Mouse (Mus musculus): ENCODE data around the gene Atp6v1b1. TPM values are rescaled to one million over a fixed set of nuclear protein-coding genes. Genes with fewer than 3 reads are reported as not detected.

Atp6v1b1 gene
- polyA plus RNA-seq, 1 experiment = not detected

DNA sequence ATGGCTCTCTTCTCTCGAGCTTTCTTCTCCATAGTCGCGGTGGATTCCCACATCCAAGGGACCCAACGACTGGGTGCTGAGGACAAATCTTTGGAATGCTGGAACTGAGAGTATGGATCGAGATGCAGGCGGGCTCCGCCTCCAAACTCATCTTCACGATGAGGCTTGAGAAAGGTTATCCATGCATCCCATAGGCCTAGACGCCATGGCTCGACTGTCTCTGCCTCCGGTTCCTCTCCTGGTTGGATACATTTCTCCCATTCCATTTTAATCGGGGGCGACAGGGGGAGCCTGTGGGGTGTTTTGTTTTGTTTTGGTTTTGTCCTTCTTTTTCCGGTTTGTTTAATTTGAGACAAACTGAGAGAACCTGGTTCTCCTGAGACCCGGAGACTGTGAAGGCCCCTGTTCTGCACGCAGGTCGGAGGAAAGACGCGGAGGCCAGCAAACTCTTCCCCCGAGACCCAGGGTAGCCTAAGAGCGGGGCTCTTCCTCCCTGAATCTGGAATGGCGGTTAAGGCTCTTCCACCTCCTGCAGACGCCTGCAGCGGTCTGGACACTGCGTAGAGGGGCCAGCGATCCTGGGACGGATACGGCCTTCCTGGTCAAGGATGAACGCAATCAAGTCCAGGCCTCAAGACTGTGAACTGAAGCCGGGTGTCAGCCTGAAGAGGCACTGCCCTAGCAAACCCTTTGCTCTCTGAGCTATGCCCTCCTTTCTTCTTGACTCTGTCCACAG is 27.2 kb upstream of the Atp6v1b1 start:
- no peaks in the 10 kb centered on the region for H3K4me1 ChIP-seq (ENCODE audit: control insufficient read depth, insufficient read depth, low read length)

DNA sequence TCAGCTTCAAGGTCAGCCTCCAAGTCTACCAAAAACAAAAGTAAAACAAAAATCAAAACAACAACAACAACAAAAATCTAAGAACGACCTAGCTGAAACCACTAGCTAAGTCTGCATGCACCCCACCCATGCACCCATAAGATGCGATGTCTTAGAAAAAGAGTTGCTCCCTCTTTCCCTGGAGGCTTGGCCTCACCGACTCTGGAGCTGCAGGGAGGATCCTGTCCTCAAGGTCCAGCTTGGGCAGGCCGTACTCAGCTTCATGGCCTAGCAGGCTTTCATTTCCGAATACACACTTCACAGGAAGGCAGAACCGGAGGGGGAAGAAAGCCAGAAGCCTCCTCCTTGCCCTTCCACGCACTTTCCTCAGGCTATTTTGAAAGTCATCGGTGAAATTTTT is 25.8 kb upstream of the Atp6v1b1 start:
- no peak overlapping the region for H3K27ac ChIP-seq (ENCODE audit: insufficient read depth, low read depth, low read length)
- no peaks in the 10 kb centered on the region for H3K4me1 ChIP-seq (ENCODE audit: control insufficient read depth, insufficient read depth, low read length)
- TF ChIP-seq CTCF (IDR thresholded peaks at IDR 0.05; ENCODE audit: low read depth, low read length) (no peak), POLR2A (IDR thresholded peaks at IDR 0.05; ENCODE audit: borderline replicate concordance, low read depth, low read length) (no peak)
- H3K4me3 ChIP-seq (ENCODE audit: insufficient read depth, low read length) = no peak overlapping the region

More for the DNA sequence above, 27.2 kb upstream of the Atp6v1b1 start:
- TF ChIP-seq CTCF (IDR thresholded peaks at IDR 0.05; ENCODE audit: low read depth, low read length) = no peak
- H3K4me3 ChIP-seq (ENCODE audit: insufficient read depth, low read length) = no peak overlapping the region
- no peak overlapping the region for H3K27ac ChIP-seq (ENCODE audit: insufficient read depth, low read depth, low read length)

DNA sequence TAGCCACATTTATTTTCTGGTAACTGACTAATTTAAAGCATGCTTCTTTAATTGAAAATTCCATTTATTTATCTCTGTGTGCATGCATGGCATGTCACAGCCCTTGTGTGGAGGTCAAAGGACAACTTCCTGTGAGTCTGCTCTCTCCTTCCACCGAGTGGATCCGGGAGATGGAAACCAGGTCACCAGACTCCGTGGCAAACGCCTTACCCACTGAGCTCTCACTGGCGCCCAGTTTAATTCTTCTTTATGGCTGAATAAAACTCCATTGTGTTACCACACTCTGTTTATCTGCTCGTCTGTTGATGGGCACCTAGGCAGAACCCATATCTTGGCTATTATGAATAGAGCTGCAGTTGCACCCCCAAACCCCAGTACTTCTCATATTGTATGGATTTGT is 20.3 kb upstream of the Atp6v1b1 start:
- TF ChIP-seq POLR2A (IDR thresholded peaks at IDR 0.05; ENCODE audit: borderline replicate concordance, low read depth, low read length) = no peak
- TF ChIP-seq CTCF (IDR thresholded peaks at IDR 0.05; ENCODE audit: low read depth, low read length) = no peak
- peaks cover 2% of the 10 kb centered on the region for H3K4me1 ChIP-seq (ENCODE audit: control insufficient read depth, insufficient read depth, low read length)
- no peak overlapping the region for H3K4me3 ChIP-seq (ENCODE audit: insufficient read depth, low read length)
- H3K27ac ChIP-seq (ENCODE audit: insufficient read depth, low read depth, low read length) = no peak overlapping the region

DNA sequence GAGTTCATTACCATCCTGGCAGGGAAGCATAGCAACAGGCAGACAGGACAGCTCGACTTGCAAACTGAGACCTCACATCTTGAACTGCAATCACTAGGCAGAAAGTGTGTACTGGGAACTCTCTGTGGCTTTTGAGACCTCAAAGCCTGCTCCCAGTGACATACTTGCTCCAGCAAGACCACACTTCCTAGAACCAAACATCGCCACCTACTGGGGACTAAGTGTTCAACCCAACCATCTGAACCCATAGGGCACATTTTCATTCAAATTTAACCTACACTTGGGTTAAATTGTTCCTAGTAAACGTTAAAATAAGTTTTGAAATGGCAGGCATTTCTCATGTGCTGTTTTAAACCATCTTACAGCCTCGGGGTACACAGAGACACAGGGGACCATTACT is 15.6 kb upstream of the Atp6v1b1 start:
- TF ChIP-seq POLR2A (IDR thresholded peaks at IDR 0.05; ENCODE audit: borderline replicate concordance, low read depth, low read length) (no peak), CTCF (IDR thresholded peaks at IDR 0.05; ENCODE audit: low read depth, low read length) (no peak)
- H3K4me3 ChIP-seq (ENCODE audit: insufficient read depth, low read length) = no peak overlapping the region
- no peak overlapping the region for H3K27ac ChIP-seq (ENCODE audit: insufficient read depth, low read depth, low read length)
- peaks cover 2% of the 10 kb centered on the region for H3K4me1 ChIP-seq (ENCODE audit: control insufficient read depth, insufficient read depth, low read length)

DNA sequence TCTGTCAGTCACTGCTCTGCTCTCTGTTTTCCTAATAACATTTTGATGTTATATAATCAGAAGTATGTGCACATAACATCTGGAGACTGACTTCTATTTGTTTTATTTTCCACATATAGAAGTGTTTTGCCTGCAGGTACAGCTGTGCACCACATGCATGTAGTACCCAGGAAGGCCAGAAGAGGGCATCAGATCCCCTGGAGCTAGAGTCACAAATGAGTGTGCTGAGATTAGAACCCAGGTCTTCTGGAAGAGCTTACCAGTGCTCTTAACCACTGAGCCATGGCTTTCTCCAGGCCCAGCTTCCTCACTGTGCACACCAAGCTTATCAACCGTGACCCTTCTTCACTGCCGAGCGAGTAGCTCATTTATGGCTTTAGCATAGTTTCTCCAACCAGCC is 14.3 kb upstream of the Atp6v1b1 start:
- H3K4me3 ChIP-seq (ENCODE audit: insufficient read depth, low read length) = no peak overlapping the region
- no peak overlapping the region for H3K27ac ChIP-seq (ENCODE audit: insufficient read depth, low read depth, low read length)
- H3K4me1 ChIP-seq (ENCODE audit: control insufficient read depth, insufficient read depth, low read length) = no peaks in the 10 kb centered on the region
- TF ChIP-seq POLR2A (IDR thresholded peaks at IDR 0.05; ENCODE audit: borderline replicate concordance, low read depth, low read length) (no peak), CTCF (IDR thresholded peaks at IDR 0.05; ENCODE audit: low read depth, low read length) (peak; percentile 69)

DNA sequence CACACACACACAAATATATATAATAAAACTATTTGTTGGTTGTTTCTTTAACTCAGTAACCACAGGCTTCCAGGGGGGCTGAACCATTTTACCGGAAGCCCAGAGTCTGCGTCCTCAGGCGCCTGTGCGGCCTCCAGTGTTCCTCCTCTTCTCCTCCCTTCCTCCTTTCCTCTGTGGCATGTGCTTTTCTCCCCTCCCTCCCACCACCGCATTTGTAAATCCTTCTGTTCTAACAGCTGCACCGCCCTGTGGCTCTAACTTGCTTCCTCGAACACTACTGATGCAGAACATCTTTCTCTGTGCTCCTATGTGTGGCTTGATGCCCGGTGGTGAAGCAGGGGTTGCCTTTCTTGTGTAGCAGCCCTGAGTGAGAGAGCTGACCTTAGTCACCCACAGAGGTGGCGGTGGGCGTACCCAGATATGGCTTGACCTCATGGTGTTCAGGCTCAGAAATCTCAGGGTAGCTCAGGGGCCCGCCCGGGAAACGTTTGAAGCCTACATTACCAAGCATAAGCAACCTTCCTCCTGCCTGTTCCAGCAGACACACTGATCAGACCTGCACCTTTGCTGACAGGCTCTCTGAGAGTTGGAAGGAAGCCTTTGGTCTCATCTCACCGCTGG is 13.3 kb upstream of the Atp6v1b1 start:
- no peak overlapping the region for H3K4me3 ChIP-seq (ENCODE audit: insufficient read depth, low read length)
- H3K4me1 ChIP-seq (ENCODE audit: control insufficient read depth, insufficient read depth, low read length) = no peaks in the 10 kb centered on the region
- no peak overlapping the region for H3K27ac ChIP-seq (ENCODE audit: insufficient read depth, low read depth, low read length)
- no peak for TF ChIP-seq POLR2A (IDR thresholded peaks at IDR 0.05; ENCODE audit: borderline replicate concordance, low read depth, low read length)
- TF ChIP-seq CTCF (IDR thresholded peaks at IDR 0.05; ENCODE audit: low read depth, low read length) = no peak

DNA sequence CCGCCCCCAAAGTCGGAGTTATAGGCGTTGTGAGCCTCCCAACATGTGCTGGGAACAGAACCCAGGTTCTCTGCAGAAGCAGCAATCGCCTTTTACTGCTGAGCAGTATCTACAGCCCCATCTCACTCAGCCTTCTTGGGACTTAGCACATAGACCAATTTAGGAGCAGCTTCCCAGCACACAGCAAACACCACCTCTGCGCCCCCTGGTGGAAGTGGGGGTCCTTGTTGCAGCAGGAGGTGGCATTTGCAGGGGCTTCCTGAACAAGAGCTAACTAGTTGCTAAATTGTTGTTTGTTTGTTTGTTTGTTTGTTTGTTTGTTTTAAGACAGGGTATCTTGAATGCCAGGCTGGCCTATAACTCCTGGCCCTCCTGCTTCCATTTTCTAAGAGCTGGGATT is 11.7 kb upstream of the Atp6v1b1 start:
- no peaks in the 10 kb centered on the region for H3K4me1 ChIP-seq (ENCODE audit: control insufficient read depth, insufficient read depth, low read length)
- H3K4me3 ChIP-seq (ENCODE audit: insufficient read depth, low read length) = no peak overlapping the region
- no peak for TF ChIP-seq POLR2A (IDR thresholded peaks at IDR 0.05; ENCODE audit: borderline replicate concordance, low read depth, low read length)
- peak; percentile 73 for TF ChIP-seq CTCF (IDR thresholded peaks at IDR 0.05; ENCODE audit: low read depth, low read length)
- H3K27ac ChIP-seq (ENCODE audit: insufficient read depth, low read depth, low read length) = no peak overlapping the region

DNA sequence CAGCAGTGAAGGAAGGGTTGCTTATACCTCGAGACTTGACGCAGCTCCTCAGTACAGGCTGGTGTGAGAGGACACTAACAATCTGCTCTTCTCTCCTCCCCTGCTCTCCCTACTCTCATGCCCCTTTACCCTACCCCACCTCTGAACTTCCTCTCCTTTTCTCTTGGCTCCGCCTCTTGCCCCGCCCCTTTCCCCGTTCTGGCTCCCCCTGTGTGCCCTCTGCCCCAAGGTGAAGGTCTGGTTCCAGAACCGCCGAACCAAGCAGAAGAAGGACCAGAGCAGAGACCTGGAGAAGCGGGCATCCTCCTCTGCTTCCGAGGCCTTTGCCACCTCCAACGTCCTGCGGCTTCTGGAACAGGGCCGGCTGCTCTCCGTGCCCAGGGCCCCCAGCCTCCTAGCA is 5.5 kb upstream of the Atp6v1b1 start:
- TF ChIP-seq POLR2A (IDR thresholded peaks at IDR 0.05; ENCODE audit: borderline replicate concordance, low read depth, low read length) (no peak), CTCF (IDR thresholded peaks at IDR 0.05; ENCODE audit: low read depth, low read length) (no peak)
- Histone ChIP-seq H3K4me3 (ENCODE audit: insufficient read depth, low read length) (no peak overlapping the region), H3K27ac (ENCODE audit: insufficient read depth, low read depth, low read length) (no peak overlapping the region), H3K4me1 (ENCODE audit: control insufficient read depth, insufficient read depth, low read length) (no peaks in the 10 kb centered on the region)

DNA sequence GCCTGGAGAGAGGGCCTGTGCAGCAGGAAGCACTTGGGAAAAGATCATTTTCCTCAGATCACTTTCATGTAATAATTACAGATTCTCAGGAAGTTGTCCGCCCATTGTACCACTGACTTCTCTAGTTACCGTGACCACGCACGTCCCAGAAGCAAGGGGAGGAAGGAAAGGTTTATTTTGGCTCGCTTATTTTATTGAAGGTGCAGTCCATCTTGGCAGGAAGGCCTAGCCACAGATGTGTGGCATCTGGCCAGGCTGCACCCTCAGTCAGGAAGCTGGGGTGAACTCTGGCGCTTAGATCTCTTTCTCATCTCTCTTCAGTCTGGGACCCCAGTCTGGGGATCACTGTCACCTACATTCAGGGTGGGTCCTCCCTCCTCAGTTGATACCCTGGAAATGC is 4.2 kb upstream of the Atp6v1b1 start:
- no peaks in the 10 kb centered on the region for H3K4me1 ChIP-seq (ENCODE audit: control insufficient read depth, insufficient read depth, low read length)
- no peak overlapping the region for H3K27ac ChIP-seq (ENCODE audit: insufficient read depth, low read depth, low read length)
- TF ChIP-seq POLR2A (IDR thresholded peaks at IDR 0.05; ENCODE audit: borderline replicate concordance, low read depth, low read length) = no peak
- no peak for TF ChIP-seq CTCF (IDR thresholded peaks at IDR 0.05; ENCODE audit: low read depth, low read length)
- H3K4me3 ChIP-seq (ENCODE audit: insufficient read depth, low read length) = no peak overlapping the region

DNA sequence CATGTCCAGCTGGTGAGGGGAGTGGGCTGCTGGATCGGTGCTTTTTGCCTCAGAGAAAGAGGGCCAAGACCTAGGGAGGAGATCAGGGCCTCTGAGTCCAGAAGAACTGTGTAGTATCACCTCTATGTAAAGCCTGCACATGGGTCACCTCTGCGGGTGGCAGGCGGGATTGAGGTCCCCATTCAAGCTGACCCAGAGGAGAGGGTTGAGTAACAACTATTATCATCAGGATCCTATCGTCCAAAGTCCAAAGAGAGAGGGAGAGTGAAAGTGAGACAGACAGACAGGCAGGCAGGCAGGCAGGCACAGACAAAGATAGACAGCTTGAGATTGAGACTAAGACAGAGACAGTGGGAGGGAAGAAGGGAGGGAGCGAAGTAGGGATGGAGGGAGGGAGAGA is 422 bp downstream of the Atp6v1b1 start:
- no peaks in the 10 kb centered on the region for H3K4me1 ChIP-seq (ENCODE audit: control insufficient read depth, insufficient read depth, low read length)
- H3K27ac ChIP-seq (ENCODE audit: insufficient read depth, low read depth, low read length) = no peak overlapping the region
- TF ChIP-seq CTCF (IDR thresholded peaks at IDR 0.05; ENCODE audit: low read depth, low read length) (no peak), POLR2A (IDR thresholded peaks at IDR 0.05; ENCODE audit: borderline replicate concordance, low read depth, low read length) (no peak)
- no peak overlapping the region for H3K4me3 ChIP-seq (ENCODE audit: insufficient read depth, low read length)

All from bone marrow macrophage, adult 2 months (primary cell).